Mouse (Mus musculus) layer of hippocampus, adult 9-10 months (tissue): Measurements from ENCODE around the gene Gramd1b.

Experiments used
- DNase-seq: peaks from one replicate; pipeline ENCODE4 v3.0.0; 2022; ENCODE audit warnings: low spot score

Gene Gramd1b

GRCm38 (mm10) chr9:40457448-40457847 lies 73.7 kb downstream of the Gramd1b start:
- no peak for DNase-seq

DNA sequence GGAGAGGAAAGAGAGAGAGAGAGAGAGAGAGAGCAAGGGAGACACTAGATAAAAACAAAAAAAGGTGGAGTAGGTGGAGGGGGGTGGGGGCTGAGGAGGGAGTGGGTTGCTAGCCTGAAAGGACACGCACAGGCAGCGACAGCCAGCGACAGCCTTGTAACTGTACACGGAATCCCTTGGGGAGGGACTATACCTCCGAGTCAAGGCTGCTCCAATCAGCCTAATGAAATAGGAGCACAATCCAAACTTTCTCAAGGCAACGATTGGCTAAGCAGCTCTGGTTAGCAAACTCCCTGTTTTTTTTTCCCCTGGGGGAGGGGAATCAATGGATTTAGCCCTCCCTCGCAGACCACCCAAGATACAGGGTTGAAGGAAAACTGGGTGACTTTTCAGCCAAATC lies 75.0 kb downstream of the Gramd1b start:
- no peak for DNase-seq

DNA sequence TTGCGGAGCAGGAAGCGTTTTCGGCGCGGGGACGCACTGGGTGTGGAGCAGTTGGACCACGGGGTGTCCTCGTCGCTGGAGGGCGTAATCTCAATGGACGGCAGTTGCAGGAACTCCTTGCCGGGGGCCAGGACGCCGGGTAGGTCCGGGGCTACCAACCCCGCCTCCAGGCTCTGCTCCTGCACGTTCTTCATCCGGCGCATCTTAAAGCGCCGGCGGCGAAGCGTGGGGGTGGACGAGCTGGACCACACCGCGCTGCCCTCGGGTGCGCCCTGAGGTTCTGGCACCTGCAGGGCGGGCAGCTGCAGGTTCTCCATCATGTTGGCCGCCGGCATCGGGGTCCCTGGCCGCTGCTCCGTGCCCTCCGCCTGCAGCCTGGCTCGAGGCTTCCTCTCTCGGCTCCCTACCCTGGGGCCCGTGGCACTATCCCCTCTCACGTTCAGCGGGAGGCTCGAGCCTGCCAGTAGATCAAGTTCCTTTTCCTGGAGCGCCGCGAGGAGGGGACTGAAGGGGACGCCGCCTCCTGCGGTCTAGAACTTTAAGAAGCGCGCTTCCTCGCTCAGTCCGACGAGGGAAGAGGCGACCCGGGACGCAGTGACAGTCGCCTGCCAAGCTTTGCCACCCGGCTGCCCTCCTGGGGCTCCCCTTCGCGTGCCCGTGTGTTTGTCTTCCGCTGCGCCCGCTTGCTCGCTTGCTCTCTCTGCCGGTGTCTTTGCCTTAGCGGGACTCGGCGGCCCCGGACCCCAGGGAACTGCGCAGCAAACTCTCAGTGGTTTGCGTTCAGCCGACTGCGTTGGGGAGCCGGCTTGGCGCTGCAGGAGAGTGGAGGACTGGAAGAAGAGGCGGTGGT lies 75.6 kb downstream of the Gramd1b start:
- no peak for DNase-seq

- DNase-seq = no peak
Measured at GRCm38 (mm10) chr9:40455020-40455335, 76.2 kb downstream of the Gramd1b start.

DNA sequence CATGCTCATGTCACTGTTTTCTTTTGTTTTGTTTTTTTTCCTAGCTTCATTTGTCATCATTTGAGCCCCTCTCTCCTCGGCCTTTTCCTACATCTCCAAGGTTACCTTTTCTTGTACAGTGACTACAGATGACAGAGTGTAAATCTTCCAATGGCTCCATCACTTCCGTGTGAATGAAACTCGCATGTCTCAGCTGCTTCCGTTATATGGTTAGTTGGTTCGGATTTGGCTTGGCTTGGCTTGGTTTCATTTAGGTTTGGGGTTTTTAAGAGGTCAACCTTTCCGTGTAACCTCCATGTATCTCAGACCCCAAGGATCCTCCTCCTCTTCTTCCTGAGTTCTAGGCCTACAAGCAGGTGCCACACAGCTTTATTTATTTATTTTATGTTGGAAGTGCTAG lies 77.3 kb downstream of the Gramd1b start:
- DNase-seq = no peak

GRCm38 (mm10) chr9:40452208-40452607 lies 79.0 kb downstream of the Gramd1b start:
- DNase-seq = no peak

GRCm38 (mm10) chr9:40450776-40451175 lies 80.4 kb downstream of the Gramd1b start:
- DNase-seq = no peak

- no peak for DNase-seq
Measured at GRCm38 (mm10) chr9:40450417-40450714, 80.8 kb downstream of the Gramd1b start.

DNA sequence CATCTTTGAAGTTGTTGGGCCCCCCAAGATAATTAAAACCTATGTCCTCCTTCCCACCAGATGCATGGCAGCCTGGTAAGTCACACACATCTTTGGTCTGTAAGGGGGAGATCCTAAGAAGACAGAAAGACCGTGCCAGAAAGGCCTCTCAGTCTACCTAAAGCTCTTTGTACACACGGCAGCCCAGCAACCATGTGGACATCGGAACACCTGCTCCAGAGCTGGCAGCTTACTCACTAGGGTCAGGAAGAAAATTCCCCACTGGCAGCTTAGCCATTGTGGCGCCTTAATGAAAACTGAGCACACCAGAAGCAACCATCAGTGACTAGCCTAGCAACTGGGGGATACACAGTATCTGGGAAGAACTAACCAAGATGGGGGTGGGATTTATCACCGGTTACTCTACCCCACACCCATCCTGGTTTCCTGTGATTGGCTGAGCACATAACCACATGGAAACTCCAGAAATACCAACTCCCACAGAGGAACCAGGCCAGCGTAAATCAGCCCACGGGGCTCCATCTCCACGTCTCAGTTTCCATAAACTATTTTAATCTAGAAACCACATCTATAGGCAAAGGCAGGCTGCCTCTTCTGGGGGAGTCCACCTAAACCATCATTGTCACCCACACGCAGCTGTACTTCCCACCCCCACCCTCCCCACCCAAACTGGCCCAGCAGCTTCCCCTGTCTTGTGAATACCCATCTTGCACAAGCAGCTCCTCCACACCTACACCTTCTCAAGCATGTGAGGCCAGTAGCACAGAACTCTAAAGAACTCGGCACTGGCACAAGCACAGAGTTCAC lies 81.4 kb downstream of the Gramd1b start:
- no peak for DNase-seq

DNA sequence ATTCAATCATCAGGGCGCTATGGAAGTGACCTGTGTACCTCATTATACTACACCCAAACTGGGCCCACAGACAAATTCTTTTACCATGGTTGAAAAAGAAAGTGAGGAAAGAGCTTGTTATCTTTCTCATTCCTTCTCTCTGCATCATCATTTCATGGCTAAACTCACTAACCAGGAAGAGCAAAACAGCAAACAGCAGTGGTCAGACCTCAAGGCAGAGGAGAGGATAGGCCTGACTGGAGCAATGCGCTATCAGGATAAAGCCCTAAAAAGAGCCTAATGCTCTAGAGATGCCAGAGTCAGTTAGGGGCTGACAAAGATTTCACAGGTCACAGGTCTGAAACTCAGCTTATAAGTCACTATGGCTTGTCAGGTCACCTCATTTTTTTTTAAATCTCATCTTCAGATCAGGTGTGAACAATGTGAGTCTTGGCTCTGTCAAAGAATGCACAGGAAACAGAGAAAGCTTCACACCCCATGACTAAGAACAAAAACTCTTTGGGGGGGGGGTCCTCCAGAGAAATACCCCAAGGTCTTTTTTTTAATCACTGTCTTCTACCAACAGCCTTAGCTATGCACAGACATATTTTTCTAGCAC lies 82.4 kb downstream of the Gramd1b start:
- no peak for DNase-seq

DNA sequence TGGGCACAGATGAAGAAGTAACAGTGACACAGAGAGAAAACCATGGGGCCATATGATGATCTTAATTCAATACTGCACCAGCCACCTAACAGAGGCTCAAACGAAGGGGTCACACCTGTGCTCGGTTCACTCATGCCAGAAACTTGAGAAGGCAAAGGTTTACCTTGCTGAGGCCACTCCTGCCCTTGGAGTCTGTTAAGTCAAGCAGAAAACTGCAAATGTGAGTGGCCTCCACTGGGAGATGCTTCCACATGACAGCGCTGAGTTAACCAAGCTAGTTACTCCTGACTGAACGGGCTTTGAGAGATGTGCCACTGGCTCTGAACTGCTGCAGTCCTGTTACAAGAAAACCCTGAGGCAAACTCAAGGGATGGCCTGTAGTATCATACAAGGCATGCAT lies 83.9 kb downstream of the Gramd1b start:
- no peak for DNase-seq

GRCm38 (mm10) chr9:40444961-40445360 lies 86.2 kb downstream of the Gramd1b start:
- no peak for DNase-seq

GRCm38 (mm10) chr9:40442784-40443183 lies 88.4 kb downstream of the Gramd1b start:
- DNase-seq = no peak

DNA sequence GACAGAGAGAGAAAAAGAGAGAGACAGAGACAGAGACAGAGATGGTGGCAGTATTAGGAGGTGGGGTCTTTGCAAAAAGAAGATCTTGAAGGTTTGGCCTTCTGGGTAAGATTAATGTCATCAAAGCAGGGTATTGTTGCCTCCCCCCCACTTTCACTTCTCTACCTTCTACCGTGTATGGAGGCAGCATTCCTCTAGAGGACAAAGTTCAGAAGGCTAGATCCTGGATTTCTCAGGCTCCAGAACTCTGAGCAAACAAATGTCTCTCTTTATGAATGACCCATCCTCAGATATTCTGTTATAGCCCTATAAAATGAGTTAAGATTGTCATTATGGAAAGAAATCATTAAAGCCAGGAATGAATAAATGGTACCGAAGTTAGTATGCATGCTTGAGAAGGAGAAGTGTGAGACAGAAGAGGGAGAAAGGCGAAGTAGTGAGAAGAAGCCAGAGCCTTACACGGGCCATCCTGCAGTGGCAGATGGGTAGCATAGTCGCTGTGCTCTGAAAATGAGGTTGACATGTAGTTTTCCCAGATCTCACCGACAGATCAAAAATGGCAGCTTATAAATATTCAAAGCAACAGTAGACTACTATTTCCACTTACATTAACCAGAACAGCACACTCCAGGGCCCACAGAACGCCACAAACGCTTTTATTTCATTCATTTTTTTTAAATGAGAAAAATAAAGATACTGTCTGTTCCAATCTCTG lies 91.1 kb downstream of the Gramd1b start:
- no peak for DNase-seq

GRCm38 (mm10) chr9:40438731-40439526 lies 92.3 kb downstream of the Gramd1b start:
- DNase-seq = no peak

DNA sequence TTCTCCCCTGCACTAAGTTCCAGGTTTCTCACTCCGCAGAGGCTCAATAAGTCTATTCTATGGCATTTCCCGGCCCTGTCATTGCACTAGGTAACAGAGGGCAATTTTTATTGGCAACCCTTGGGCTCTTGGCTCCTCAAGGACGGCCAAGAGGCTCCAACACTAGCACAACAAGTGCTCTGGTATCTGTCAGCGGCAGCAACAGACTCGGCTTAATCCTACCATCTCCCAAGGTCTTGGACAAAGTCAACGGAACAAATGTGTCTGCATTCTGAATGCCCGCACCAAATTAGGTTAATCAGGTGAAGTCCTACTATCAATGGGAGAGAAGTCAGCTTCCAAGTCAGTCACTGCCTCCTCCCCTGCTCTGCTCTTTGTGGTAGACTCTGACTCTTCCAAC lies 93.3 kb downstream of the Gramd1b start:
- no peak for DNase-seq

GRCm38 (mm10) chr9:40433286-40433685 lies 97.9 kb downstream of the Gramd1b start:
- no peak for DNase-seq

DNA sequence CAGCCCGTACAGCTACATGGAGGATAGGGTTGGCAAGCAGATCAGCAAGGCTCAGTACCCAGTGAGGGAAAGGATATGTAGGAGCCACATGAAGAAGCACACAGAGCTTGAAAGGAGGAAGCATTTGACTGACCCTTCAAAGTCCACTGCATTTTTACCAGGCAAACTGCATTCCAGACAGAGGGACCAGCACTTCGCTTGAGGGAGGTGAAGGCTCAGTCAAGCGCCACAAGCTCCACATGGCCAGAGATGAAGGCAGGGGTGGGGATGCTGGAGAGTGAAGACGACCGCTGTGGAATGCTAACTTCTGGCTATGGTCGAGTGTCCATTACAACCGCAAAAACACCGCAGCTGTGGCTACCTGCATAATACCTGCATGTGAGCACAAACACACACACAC lies 100.2 kb downstream of the Gramd1b start:
- DNase-seq = no peak

GRCm38 (mm10) chr9:40427663-40428062 lies 103.5 kb downstream of the Gramd1b start:
- DNase-seq = no peak

DNA sequence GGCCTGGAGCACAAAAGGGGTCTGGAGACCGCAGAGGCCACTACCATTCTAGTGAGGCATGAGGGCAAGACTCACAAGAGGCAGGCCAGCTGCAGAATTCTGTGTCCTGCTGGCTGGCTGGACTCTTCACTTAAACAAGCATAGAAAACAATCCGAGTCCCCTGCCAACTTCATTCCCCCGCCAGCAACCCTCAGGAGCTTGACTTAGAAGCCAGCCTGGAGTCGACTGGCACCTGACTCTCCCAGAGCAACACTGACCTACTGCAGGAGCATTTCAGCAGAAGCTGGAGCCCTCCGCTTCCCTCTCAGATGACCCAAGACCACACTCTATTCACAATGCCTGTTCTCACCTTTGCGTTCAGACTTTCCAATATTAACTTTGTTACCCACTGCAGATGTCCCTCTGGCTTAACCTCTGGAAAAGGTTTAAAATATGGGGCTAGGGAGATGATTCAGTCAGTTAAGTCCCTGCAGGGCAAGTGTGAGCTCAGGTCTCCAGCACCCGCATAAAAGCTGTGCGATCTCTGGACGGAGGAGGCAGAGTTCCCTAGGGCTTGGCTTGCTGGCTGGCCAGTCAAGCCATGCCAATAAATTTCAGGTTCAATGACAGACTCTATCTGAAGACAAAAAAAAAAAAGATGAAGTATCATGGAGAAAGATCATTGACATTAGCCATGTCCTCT lies 104.8 kb downstream of the Gramd1b start:
- no peak for DNase-seq

GRCm38 (mm10) chr9:40424874-40425273 lies 106.3 kb downstream of the Gramd1b start:
- DNase-seq = no peak
